Mouse (Mus musculus): Measurements from ENCODE around the gene Ednra.
A peak's percentile ranks its signal among the peaks of the same experiment; 100 is the strongest.

Gene Ednra

DNA sequence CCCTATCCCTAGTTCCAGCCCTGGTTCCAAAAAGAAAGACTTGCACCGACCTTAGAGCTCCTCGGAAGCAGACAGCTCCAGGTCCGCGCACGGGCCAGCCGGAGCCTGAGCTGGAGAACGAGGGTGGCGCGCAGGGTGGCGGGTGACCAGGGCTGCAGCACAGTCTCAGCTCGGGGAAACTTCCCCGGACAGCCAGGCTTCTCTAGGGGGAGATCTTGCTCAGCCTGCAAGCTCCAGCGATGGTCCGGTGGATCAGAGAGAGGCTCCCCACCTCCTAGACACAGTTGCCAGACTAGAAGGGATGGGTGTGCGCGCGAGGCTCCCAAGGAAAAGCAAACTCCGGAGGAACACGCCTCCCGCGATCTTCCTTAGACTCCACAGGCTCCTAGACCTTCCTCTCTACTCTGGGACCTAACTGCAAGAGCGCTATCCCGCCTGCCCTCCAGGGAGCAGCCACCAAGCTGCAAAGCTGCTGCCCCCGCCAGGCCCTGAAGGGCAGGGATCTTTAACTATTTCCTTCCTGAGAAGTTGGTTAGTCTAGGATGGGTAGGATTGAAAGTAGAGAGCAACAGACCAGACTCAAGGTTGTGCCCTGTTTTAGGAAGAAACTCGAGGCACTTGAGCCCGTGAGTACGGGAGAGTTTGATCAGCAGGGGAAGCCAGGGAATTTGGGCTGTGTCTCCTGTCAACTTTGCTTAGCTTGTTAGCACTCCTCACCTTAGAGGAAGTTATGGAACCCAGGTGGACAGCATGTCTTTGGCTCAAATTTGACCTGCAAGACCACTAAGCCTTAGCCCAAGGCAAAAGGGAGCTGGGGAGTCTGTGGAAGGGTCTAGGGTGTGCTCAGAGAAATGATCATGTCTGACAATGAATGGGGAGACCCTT lies at the start of gene Ednra:
Gene Ednra, minus strand, starts transcription at position 419 of the 885 bp plus-strand sequence.
- DNase-seq (ENCODE audit: extremely low read depth, low read depth, low spot score), result no peak

- no peak for DNase-seq (ENCODE audit: extremely low read depth, low read depth, low spot score)
Observed at GRCm38 (mm10) chr8:77773831-77774230, 49.6 kb upstream of the Ednra start.

GRCm38 (mm10) chr8:77773256-77773655 lies 49.0 kb upstream of the Ednra start:
- no peak for DNase-seq (ENCODE audit: extremely low read depth, low read depth, low spot score)

DNA sequence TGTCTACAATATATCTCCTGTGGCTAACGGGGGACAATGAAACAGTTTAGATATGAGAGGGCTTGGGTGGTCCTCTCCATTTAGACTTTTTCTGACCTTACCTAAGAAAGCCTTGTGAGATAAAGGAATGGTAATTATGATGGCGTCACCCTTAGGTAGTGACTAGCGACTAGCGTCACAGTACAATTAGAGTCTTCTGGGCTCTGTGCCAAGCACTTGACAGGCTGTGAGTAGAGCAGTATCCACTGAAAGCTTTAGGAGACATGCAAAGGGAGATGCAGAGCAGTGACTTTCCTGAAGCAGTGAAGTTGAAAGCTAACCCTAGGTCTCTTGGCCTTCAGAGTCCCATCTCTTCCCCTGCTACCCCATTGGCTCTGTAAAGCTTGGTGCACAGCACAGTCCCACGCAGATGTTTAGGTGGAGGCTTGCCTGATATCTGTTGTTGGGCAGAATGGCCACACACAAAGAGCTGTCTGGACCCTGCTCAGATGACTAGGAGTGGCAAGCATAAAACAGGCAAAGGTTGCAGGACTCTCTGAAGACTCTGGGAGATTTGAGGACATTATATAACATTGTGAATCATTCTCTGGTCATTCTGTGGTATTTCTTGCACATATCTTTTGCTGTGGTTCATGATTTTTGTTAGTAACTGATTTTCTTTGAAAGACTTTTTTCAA lies 48.1 kb upstream of the Ednra start:
- no peak for DNase-seq (ENCODE audit: extremely low read depth, low read depth, low spot score)

DNA sequence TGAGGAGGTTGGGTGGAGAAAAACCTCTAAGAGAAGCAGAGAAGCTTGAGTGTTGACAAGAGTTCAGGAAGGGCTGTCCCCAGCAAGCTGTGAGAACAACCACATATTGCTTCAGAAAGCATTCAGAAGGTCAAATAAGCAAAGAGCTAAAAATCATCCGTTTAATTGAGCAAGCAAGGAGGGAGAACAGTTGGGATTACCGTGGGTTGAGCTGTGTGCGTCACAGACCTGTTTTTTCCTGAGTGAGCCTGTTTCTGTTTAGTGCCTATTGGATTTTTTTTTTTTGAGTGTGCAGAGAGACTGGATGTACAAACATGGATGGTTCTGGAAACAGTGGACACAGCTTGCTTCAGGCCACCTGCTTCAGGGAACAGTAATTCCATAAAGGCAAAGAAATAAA lies 46.7 kb upstream of the Ednra start:
- no peak for DNase-seq (ENCODE audit: extremely low read depth, low read depth, low spot score)

GRCm38 (mm10) chr8:77768916-77769315 lies 44.7 kb upstream of the Ednra start:
- no peak for DNase-seq (ENCODE audit: extremely low read depth, low read depth, low spot score)

DNA sequence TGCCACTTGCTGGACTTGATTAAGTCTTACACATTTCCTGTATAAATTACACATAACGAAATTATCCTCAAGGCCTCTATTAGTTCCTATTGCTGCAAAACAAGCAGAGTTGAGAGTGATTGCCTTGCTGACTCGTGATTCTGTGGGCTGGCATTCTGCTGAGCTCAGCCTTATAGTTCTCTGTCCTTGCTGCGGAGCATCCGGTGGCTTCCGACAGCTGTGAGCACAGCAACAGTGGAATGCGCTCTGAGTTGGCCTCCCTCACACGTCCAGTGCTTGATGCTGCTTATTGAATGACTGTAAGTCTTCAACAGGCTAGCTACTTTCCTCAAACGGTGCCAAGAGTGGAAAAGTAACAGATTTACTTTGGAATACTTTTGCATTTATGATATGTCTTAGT lies 40.0 kb upstream of the Ednra start:
- DNase-seq (ENCODE audit: extremely low read depth, low read depth, low spot score), result no peak

DNA sequence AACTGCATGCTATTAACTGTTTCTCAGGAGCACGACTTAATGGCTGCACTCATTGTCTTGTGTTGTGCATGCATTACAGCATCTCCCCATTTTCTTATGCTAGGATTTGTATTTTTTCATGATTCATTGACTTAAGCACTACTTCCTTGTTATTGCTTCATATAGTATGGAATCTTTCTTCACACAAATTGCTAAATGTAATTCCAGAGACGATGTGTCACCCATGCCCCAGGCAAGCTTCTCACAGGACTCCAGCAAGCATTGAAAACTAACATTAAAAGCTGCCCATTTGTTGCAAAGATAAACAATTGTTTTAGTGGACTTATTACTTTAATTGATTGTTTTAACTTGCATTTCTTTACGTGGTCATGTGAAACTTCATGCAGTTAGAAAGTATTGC lies 38.7 kb upstream of the Ednra start:
- peak; percentile 89 for DNase-seq (ENCODE audit: extremely low read depth, low read depth, low spot score)

DNA sequence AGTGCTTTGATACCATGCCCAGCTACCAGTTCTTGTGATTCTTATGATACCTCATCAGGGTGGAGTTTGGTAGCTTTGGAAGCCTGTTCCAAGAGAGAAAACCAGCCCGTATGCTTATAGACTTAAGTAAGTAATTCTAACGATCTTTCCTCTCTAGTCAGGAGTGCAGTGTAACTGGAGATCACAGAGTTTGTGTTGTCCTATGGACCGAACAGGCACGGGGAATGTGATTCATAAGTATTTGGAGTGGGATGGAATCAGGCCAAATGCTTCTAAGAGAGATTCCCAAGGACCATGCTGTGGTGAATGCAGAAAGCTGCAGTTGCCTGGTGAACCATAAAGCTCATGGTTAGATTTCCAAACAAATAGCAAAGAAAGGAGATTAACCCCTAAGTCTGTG lies 31.2 kb upstream of the Ednra start:
- DNase-seq (ENCODE audit: extremely low read depth, low read depth, low spot score), result no peak

GRCm38 (mm10) chr8:77753796-77754195 lies 29.5 kb upstream of the Ednra start:
- DNase-seq (ENCODE audit: extremely low read depth, low read depth, low spot score), result no peak

- peak; percentile 79 for DNase-seq (ENCODE audit: extremely low read depth, low read depth, low spot score)
Observed at GRCm38 (mm10) chr8:77752041-77752440, 27.8 kb upstream of the Ednra start.

DNA sequence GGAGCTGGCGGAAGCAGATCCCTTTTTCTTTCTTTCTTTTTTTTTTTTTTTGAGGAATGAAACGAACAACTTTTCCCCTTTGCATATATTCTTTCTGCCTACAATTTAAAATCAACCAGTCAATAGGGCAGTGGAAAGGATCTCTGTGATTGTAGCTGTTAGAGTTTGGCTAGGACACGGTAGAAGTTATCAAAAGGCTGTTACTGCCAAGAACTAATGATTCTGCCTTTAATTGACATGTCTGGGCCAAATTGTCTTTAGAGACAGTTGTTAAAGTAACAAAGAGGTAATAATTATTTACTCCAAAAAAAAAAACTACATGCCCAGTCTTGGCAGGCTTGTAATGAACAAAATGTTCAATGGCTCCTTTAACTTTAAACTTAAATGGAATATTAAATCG lies 26.1 kb upstream of the Ednra start:
- no peak for DNase-seq (ENCODE audit: extremely low read depth, low read depth, low spot score)

DNA sequence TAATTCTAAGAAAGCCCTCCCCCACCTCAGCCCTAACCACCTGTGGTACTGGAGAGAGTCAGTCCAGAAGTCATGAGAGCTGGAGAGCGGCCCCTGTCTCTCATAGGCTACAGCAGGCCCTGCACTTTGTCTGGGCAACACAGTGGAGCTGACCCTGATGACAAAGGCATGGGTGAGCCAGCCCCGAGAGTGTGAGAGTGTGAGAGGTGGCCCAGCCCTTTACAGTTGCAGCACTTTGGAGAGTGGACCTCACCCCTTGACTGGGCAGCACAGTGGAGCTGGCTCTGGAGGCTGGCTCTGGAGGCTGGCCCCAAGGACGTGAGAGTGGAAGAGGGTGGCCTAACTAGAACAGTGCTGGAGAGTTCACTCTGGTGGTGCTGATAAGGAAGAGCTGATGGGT lies 20.2 kb upstream of the Ednra start:
- DNase-seq (ENCODE audit: extremely low read depth, low read depth, low spot score), result no peak

DNA sequence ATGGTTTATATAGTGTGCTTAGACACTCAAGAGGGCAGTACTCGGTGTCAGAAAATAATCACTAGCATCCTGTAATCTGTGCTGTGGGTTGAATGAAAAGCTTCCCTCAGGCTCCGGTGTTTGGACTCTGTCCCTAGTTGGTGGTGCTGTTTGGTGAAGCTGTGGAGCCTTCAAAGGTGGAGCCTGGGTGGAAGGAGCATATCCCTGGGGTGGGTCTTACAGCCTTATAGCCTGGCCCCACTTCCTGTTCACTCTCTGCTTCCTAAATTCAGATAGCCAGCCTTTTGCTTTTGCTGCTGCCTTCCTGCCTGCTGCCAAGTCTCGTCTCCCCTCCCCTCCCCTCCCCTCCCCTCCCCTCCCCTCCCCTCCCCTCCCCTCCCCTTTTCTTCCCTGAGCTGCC lies 18.1 kb upstream of the Ednra start:
- no peak for DNase-seq (ENCODE audit: extremely low read depth, low read depth, low spot score)

DNA sequence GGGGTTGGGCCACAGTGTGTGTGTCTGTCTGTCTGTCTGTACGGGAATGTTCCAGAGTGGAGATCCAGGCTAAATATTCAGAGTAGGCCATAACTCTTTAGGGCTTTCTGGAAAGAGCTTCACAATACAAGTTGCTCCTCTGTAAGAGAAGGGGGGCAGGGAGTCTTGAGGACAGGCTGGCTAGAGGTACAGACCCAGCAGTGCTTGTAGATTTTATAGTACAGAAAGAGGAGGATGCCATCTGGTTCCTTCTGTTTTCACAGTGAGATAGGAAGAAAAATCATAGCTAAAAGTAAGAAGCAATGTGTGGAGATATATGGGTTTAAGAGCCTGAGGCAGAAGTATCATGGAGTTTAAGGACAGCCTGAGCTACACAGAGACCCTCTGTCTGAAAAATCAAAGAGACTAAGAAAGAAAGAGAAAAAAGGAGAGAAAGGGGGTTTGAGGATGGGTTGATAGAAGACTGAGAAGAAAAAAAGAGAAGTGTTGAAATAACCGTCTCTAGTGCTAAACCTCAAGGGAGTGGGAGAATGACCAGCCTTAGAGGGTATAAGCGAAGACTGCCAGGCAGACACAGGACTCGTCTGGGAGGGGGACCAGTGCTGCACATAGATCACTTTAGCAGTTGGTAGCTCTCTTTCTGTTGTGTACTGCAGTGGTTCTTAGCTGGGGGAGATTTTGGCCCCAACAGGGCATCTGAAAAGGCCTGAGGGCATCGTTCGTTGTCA lies 16.9 kb upstream of the Ednra start:
- no peak for DNase-seq (ENCODE audit: extremely low read depth, low read depth, low spot score)

DNA sequence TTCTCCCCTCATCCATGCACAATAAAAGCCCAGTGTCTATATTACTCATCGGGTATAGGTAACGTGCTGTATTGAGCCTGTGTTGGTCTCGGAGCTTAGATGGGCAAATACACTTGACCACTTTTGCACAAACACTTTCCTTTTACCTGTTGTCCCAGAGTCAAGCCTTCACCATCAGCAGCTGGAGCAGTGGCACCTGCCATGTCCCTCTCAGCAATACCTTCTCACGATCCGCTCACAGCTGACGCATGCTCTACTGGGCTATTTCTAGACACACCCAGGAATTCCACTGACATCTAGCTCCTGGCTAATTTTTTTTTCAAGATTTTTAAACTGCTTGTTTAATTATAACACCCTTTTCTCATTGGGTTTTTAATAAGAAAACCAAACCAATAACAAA lies 14.2 kb upstream of the Ednra start:
- DNase-seq (ENCODE audit: extremely low read depth, low read depth, low spot score), result no peak

DNA sequence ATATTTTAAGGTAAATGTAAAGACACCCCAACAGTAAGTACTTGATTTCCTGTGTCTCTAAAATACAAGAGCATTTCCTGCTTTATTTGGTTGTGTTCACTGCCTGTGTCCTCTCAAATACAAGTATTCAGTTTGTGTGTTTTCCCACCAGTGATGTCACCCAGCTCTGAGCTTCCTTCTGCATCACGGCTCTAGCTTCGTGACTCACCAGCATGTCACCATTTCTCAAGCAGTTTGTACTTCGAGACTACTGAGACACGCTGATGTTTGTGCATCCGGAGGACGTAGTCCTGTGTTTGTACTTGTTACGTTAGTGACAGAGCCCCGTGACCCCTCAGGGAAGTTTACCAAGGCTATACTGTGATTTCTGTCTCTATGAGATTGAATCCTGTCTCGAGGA lies 13.1 kb upstream of the Ednra start:
- no peak for DNase-seq (ENCODE audit: extremely low read depth, low read depth, low spot score)

- DNase-seq (ENCODE audit: extremely low read depth, low read depth, low spot score), result no peak
Observed at GRCm38 (mm10) chr8:77733792-77734191, 9.5 kb upstream of the Ednra start.

GRCm38 (mm10) chr8:77732964-77733363 lies 8.7 kb upstream of the Ednra start:
- DNase-seq (ENCODE audit: extremely low read depth, low read depth, low spot score), result no peak

- DNase-seq (ENCODE audit: extremely low read depth, low read depth, low spot score), result no peak
Observed at GRCm38 (mm10) chr8:77725406-77725805, 1.1 kb upstream of the Ednra start.

GRCm38 (mm10) chr8:77723534-77724045 lies 674 bp downstream of the Ednra start:
- no peak for DNase-seq (ENCODE audit: extremely low read depth, low read depth, low spot score)

GRCm38 (mm10) chr8:77723018-77723417 lies 1.2 kb downstream of the Ednra start:
- DNase-seq (ENCODE audit: extremely low read depth, low read depth, low spot score), result no peak
